Mouse (Mus musculus) embryonic facial prominence, embryonic 10.5 days (tissue): ENCODE data around the gene Immp1l. TPM values are rescaled to one million over a fixed set of nuclear protein-coding genes. Genes with fewer than 3 reads are reported as not detected.

Experiments used
- DNase-seq: peaks from one replicate; pipeline ENCODE4 v3.0.0-alpha.2; 2017; ENCODE audit warnings: low spot score
- H3K27ac ChIP-seq: fragments of 300-500 bp; sonication (generic); replicated peaks from 2 replicates; pipeline ENCODE4 v1.5.1; 2016; ENCODE audit warnings: mild to moderate bottlenecking
- H3K27me3 ChIP-seq: fragments of 300-500 bp; sonication (generic); replicated peaks from 2 replicates; pipeline ENCODE4 v1.6.1; 2016; ENCODE audit warnings: low read depth, mild to moderate bottlenecking; ENCODE audit not compliant: poor library complexity, severe bottlenecking
- H3K36me3 ChIP-seq: fragments of 300-500 bp; sonication (generic); replicated peaks from 2 replicates; pipeline ENCODE4 v1.6.1; 2016; ENCODE audit warnings: mild to moderate bottlenecking, moderate library complexity
- H3K4me1 ChIP-seq: fragments of 300-500 bp; sonication (generic); 2 replicates; pipeline ENCODE4 v1.6.1; 2016
- H3K4me3 ChIP-seq: fragments of 300-500 bp; sonication (generic); 2 replicates; pipeline ENCODE4 v1.5.1; 2016; ENCODE audit warnings: mild to moderate bottlenecking, moderate library complexity
- H3K9me3 ChIP-seq: fragments of 300-500 bp; sonication (generic); 2 replicates; pipeline ENCODE4 v1.6.1; 2016; ENCODE audit warnings: mild to moderate bottlenecking
- WGBS: fragments of 180-500 bp; shearing (Covaris S2); methylation state at CpG from one replicate; pipeline ENCODE4 v1.1.7; 2016; 5-methylcytosine and 5-hydroxymethylcytosine counted together
- polyA plus RNA-seq: library from polyadenylated mRNA; unstranded; fragments of >200 nt; fragmentation: Nextera tagmentation; extraction: Ambion mirVana; gene quantifications from 2 replicates; pipeline ENCODE4 v1.2.1, GENCODE M21; 2016

Gene Immp1l
- polyA plus RNA-seq, result 124 and 133 TPM in 2 replicates

- Histone ChIP-seq H3K9me3 (no peaks in the 10 kb centered on the region), H3K27me3 (no peaks in the 10 kb centered on the region), H3K4me1 (peaks cover 13% of the 10 kb centered on the region), H3K36me3 (peaks cover 7% of the 10 kb centered on the region), H3K27ac (peak within 1 kb of the TSS; percentile 88), H3K4me3 (peak within 1 kb of the TSS; percentile 70)
- under 1% methylated on average over 39 of the region's 39 CpGs for WGBS
- DNase-seq, result peak; percentile 95
Measured at GRCm38 (mm10) chr2:105903896-105904756, at the start of gene Immp1l, which contains the start of gene Elp4. Gene Immp1l (plus strand): TSS chr2:105904638. Gene Elp4 (minus strand): TSS chr2:105904564.

DNA sequence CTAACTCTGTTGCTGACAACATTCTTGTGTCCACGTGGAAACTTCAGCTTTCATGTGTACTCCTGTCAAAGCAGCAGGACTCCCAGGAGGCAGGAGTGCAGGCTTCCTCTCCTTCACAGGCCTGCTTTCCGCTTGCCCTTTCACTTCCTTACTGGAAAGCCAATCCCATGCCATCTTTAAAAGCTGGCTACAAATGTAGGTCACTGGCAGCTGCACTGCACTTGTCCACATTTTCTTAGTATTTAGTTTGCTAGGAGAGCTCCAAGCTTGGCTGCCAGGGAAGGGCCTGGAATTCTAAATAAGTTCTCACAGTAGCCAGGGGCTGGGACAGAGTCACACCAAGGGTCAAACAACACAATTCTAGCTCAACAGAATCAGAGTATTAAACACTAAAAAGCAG, 49.7 kb upstream of the Immp1l start:
- Histone ChIP-seq H3K27me3 (no peaks in the 10 kb centered on the region), H3K4me3 (no peak overlapping the region), H3K4me1 (no peaks in the 10 kb centered on the region), H3K36me3 (no peaks in the 10 kb centered on the region), H3K9me3 (no peaks in the 10 kb centered on the region), H3K27ac (no peak overlapping the region)
- DNase-seq, result no peak
- WGBS, result 63% methylated on average over 2 of the region's 2 CpGs

DNA sequence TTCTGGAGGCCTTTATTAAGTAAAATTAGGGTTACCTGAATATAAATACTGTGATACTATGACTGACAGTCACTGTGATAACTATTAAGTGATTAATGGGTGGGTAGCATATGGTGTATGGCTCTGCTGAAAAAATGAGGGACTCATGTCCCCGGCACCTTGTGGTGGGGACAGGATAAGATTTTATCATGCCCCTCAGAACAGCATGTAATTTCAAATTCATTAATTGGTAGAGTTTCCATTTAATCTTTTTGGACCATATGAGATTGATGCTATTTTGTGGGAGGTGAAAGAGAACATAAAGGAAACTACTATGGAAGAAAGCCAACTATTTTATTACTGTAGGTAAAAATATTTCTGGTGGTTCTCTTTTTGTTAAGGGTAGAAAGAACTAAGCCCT, 31.0 kb upstream of the Immp1l start:
- H3K9me3 ChIP-seq, result no peaks in the 10 kb centered on the region

DNA sequence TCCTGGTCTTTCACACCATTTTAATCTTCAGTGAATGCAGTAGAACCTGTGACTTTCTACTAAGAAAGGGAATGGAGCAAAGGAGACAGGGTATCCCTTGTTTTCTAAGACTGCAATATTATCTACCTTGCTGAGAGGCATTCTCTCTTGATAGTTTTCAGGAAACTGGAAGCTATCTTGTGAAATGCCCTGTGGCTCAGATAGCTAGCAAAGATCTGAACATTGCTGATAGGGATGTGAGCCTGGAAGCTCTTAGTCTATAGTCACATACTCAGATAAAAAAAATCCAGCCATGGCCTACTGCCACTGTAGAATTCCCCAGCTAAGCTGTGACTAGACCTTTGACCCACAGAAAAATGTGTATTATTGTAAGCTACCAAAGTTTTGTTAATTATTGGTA, 13.6 kb upstream of the Immp1l start:
- H3K9me3 ChIP-seq, result peaks cover 16% of the 10 kb centered on the region
- no peak overlapping the region for H3K4me3 ChIP-seq
- DNase-seq, result no peak
- H3K36me3 ChIP-seq, result peaks cover 61% of the 10 kb centered on the region
- H3K27me3 ChIP-seq, result no peaks in the 10 kb centered on the region
- no peak overlapping the region for H3K27ac ChIP-seq
- H3K4me1 ChIP-seq, result no peaks in the 10 kb centered on the region

More for the DNA sequence above, 31.0 kb upstream of the Immp1l start:
- WGBS, result 96% methylated on average over 1 of the region's 1 CpGs
- Histone ChIP-seq H3K27me3 (no peaks in the 10 kb centered on the region), H3K4me1 (no peaks in the 10 kb centered on the region), H3K4me3 (no peak overlapping the region), H3K36me3 (peaks cover 12% of the 10 kb centered on the region), H3K27ac (no peak overlapping the region)
- no peak for DNase-seq

DNA sequence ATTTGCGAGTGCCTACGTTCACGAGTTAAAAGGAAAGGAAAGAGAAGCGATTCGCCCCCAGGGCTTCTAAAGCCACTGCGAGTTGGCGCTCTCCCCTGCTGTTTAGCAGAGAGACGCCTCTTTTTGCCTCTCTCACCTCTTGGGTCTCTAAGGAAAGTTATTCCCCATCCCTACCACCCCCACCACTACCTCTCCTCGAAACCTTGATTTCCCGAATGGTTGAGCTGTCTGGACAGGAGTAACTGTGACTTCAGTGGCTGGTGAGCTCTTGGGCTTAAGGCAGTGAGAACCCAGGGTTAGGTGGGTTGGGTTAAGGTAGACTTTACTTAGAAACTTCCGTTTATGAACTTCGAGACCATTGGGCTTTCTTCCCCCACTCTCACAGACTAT, 314 bp downstream of the Immp1l start:
- H3K4me1 ChIP-seq, result peaks cover 13% of the 10 kb centered on the region
- DNase-seq, result no peak
- peaks cover 7% of the 10 kb centered on the region for H3K36me3 ChIP-seq
- WGBS, result 1% methylated on average over 12 of the region's 12 CpGs
- peak overlapping the region; percentile 88 for H3K27ac ChIP-seq
- no peaks in the 10 kb centered on the region for H3K9me3 ChIP-seq
- peak overlapping the region; percentile 70 for H3K4me3 ChIP-seq
- no peaks in the 10 kb centered on the region for H3K27me3 ChIP-seq

- Histone ChIP-seq H3K4me1 (peaks cover 13% of the 10 kb centered on the region), H3K4me3 (no peak overlapping the region), H3K36me3 (peaks cover 17% of the 10 kb centered on the region), H3K27me3 (no peaks in the 10 kb centered on the region), H3K9me3 (no peaks in the 10 kb centered on the region), H3K27ac (no peak overlapping the region)
- DNase-seq, result no peak
- 88% methylated on average over 5 of the region's 5 CpGs for WGBS
Measured at GRCm38 (mm10) chr2:105908351-105908750, 3.9 kb downstream of the Immp1l start.

GRCm38 (mm10) chr2:105910611-105911010, 6.2 kb downstream of the Immp1l start:
- H3K4me3 ChIP-seq, result no peak overlapping the region
- peaks cover 19% of the 10 kb centered on the region for H3K36me3 ChIP-seq
- DNase-seq, result no peak
- H3K27ac ChIP-seq, result no peak overlapping the region
- H3K27me3 ChIP-seq, result no peaks in the 10 kb centered on the region
- peaks cover 1% of the 10 kb centered on the region for H3K4me1 ChIP-seq
- 89% methylated on average over 3 of the region's 3 CpGs for WGBS
- no peaks in the 10 kb centered on the region for H3K9me3 ChIP-seq

DNA sequence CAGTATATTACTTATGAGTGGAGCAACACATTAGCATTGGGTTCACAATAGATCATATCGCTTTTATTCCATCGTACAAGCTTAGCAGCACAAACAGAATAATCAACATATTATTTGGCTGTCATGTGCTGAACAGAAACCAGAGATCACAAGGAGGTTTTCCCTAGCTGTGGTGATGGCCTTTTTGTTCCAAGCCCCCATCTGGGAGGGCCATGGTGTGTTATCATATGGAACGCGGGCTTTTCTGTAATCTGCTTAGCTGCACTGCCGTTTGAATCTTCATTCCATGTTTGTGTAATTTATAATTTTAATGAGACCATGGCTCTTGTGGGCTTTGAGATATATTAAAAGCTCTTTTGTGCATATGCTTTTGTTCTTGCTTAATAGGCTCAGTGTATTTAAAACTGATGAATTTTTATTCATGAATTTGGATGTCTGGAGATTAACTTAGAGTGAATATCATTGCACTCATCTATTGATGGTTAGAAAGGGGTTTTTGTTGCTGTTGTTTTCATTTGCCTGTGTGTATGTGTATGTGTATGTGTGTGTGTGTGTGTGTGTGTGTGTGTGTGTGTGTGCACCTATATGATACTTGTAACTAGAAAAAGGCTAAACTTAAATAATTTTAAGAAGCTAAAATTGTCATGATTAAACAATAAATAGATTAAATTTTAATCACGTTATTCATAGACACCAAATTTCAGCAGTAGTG, 9.4 kb downstream of the Immp1l start:
- H3K27ac ChIP-seq, result no peak overlapping the region
- H3K9me3 ChIP-seq, result no peaks in the 10 kb centered on the region
- H3K36me3 ChIP-seq, result peaks cover 13% of the 10 kb centered on the region
- no peak overlapping the region for H3K4me3 ChIP-seq
- no peak for DNase-seq
- no peaks in the 10 kb centered on the region for H3K27me3 ChIP-seq
- WGBS, result 91% methylated on average over 6 of the region's 6 CpGs
- no peaks in the 10 kb centered on the region for H3K4me1 ChIP-seq

DNA sequence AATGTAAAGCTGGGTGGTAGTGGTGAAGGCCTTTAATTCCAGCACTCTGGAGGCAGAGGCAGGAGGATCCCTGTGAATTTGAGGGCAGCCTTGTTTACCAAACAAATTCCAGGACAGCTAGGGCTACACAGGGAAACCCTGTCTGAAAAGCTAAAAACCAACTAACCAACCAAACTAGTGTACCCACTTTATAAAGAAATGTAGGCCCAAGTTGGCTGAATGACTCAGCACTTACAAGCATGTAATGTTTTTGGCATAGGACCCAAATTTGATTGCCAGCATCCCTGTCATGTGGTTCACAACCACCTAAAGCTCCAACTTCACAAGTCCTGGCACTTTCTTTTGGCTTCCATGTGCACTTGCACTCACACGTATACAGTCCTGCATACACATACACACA, 12.2 kb downstream of the Immp1l start:
- Histone ChIP-seq H3K27me3 (no peaks in the 10 kb centered on the region), H3K9me3 (no peaks in the 10 kb centered on the region), H3K36me3 (peaks cover 3% of the 10 kb centered on the region; the same call in 1 of the 2 replicates), H3K27ac (no peak overlapping the region), H3K4me3 (no peak overlapping the region), H3K4me1 (no peaks in the 10 kb centered on the region)
- no peak for DNase-seq
- 96% methylated on average over 1 of the region's 1 CpGs for WGBS

DNA sequence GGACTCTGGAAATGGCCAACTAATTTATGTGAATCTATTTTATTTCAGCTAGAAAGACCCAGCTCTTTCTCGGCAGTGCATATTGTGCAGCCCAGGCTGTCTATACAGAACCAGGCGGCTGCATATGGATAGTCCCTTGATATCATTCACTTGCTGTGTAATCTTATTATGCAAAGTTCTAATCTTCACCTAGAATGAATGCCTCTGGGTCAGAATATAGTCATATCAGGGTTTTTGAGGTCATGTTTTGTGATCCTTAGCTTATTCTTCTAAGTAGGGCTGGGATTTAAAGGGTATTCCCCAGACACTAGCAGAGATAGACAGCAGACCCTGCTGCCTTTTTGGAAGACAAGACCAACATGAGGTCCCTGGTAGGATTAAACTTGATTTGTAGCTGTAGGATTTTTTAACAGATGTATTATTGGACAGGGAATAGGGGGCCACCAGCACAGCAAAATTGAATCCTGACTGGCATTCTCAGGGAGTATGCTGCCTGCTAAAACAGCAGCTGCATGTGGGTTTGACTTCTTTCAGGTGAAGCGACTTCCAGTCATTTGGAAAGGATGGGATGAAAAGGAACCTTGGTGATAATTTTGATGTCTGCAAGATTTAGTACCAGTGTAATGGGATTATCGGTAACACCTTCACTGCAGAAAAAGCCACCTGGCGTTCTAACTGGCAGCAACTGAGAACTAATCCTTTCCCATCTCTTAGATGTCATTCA, 13.3 kb downstream of the Immp1l start:
- H3K4me3 ChIP-seq, result no peak overlapping the region
- H3K36me3 ChIP-seq, result peaks cover 3% of the 10 kb centered on the region; the same call in 1 of the 2 replicates
- H3K27me3 ChIP-seq, result no peaks in the 10 kb centered on the region
- no peaks in the 10 kb centered on the region for H3K4me1 ChIP-seq
- H3K27ac ChIP-seq, result no peak overlapping the region
- no peak for DNase-seq
- H3K9me3 ChIP-seq, result no peaks in the 10 kb centered on the region
- WGBS, result 76% methylated on average over 5 of the region's 5 CpGs

DNA sequence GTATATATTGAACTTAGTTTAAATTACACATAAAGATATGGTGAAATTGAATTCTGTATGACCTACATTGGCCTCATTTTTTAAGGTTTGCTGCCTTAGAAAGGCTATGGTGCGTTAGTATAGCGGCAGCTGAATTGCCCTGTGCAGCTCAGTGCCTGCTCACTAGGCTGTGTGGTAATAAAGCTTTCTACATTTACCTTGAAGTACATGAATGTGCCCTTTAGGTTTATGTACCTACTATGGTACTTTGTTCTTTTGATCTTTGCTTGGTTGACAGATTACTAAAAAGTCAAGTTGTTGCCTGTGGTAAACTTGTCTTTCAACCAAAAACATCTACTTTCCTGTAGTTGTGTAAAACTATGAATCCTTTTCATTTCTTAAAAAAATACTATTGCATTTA, 45.7 kb downstream of the Immp1l start:
- no peaks in the 10 kb centered on the region for H3K9me3 ChIP-seq
- H3K36me3 ChIP-seq, result peaks cover 7% of the 10 kb centered on the region; the same call in 1 of the 2 replicates
- no peaks in the 10 kb centered on the region for H3K27me3 ChIP-seq
- no peak overlapping the region for H3K27ac ChIP-seq
- no peak for DNase-seq
- no peaks in the 10 kb centered on the region for H3K4me1 ChIP-seq
- WGBS, result 95% methylated on average over 2 of the region's 2 CpGs
- H3K4me3 ChIP-seq, result no peak overlapping the region

DNA sequence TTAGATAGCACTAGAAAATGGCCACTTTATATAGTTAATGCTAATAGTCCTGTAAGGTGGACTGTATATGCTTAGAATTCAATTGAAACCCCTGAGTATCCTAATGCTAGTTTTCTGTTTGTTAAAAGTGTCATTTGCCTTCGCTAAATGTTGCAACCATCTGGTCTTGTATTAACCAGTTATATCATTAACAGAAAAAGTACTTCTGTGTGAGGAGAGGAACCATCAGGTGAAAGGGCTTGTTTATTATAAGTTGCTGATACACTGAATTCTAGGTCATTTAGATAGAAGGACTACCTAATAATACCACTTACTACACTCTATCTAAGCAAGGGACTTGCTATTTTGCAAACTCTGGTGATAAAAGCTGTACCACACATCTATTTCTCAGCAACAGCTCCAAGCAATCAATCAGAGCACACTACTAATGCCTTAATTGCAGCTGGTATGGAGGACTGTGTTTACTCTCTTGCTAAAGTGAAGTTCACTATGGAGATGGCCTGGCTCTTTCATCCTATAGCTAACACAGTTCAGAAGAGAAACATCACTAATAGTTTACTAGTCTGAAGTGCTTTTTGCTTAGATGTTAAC, 47.0 kb downstream of the Immp1l start:
- DNase-seq, result no peak
- Histone ChIP-seq H3K4me3 (no peak overlapping the region), H3K36me3 (peaks cover 7% of the 10 kb centered on the region; the same call in 1 of the 2 replicates), H3K4me1 (no peaks in the 10 kb centered on the region), H3K9me3 (no peaks in the 10 kb centered on the region), H3K27me3 (no peaks in the 10 kb centered on the region), H3K27ac (no peak overlapping the region)
- WGBS, result 94% methylated on average over 1 of the region's 1 CpGs
